Mouse (Mus musculus) embryo, embryonic 10.5 days (tissue): ENCODE data around the gene Prrt3.

Experiments used
- DNase-seq: peaks from one replicate; pipeline ENCODE4 v3.0.0-alpha.2; 2015; ENCODE audit warnings: low spot score

Gene Prrt3

GRCm38 (mm10) chr6:113501388-113502084, at the start of gene Prrt3:
TSS of gene Prrt3 (minus strand) at chr6:113501931.
- DNase-seq, result peak; percentile 66

- no peak for DNase-seq
Measured at GRCm38 (mm10) chr6:113543906-113544481, 42.3 kb upstream of the Prrt3 start.

GRCm38 (mm10) chr6:113541610-113542009, 39.9 kb upstream of the Prrt3 start:
- no peak for DNase-seq

GRCm38 (mm10) chr6:113534886-113535285, 33.2 kb upstream of the Prrt3 start:
- DNase-seq, result no peak

GRCm38 (mm10) chr6:113531840-113532404, 30.2 kb upstream of the Prrt3 start:
- DNase-seq, result peak; percentile 27

- peak; percentile 92 for DNase-seq
Measured at GRCm38 (mm10) chr6:113530932-113531839, 29.5 kb upstream of the Prrt3 start, which contains the start of the genes Emc3 and Fancd2. TSS of gene Emc3 (minus strand) at chr6:113531652. TSS of gene Fancd2 (plus strand) at chr6:113531682.

GRCm38 (mm10) chr6:113523420-113523819, 21.7 kb upstream of the Prrt3 start:
- DNase-seq, result no peak

- no peak for DNase-seq
Measured at GRCm38 (mm10) chr6:113522310-113522709, 20.6 kb upstream of the Prrt3 start.

GRCm38 (mm10) chr6:113517434-113518080, 15.8 kb upstream of the Prrt3 start:
- no peak for DNase-seq

- no peak for DNase-seq
Measured at GRCm38 (mm10) chr6:113514600-113514999, 12.9 kb upstream of the Prrt3 start.

GRCm38 (mm10) chr6:113513944-113514343, 12.2 kb upstream of the Prrt3 start:
- no peak for DNase-seq

- no peak for DNase-seq
Measured at GRCm38 (mm10) chr6:113508947-113509280, 7.2 kb upstream of the Prrt3 start.

- DNase-seq, result no peak
Measured at GRCm38 (mm10) chr6:113508272-113508946, 6.7 kb upstream of the Prrt3 start.

GRCm38 (mm10) chr6:113507130-113507529, 5.4 kb upstream of the Prrt3 start:
- DNase-seq, result no peak

- no peak for DNase-seq
Measured at GRCm38 (mm10) chr6:113505689-113506088, 4.0 kb upstream of the Prrt3 start.

GRCm38 (mm10) chr6:113502801-113503200, 1.1 kb upstream of the Prrt3 start:
- no peak for DNase-seq

GRCm38 (mm10) chr6:113499346-113499745, 2.4 kb downstream of the Prrt3 start:
- DNase-seq, result no peak

- DNase-seq, result no peak
Measured at GRCm38 (mm10) chr6:113495071-113495675, 6.6 kb downstream of the Prrt3 start.

- peak; percentile 79 for DNase-seq
Measured at GRCm38 (mm10) chr6:113494258-113494788, 7.4 kb downstream of the Prrt3 start.

GRCm38 (mm10) chr6:113492101-113492864, 9.4 kb downstream of the Prrt3 start:
- no peak for DNase-seq
